Mouse (Mus musculus) embryonic fibroblast, embryonic 13.5 days (primary cell): ENCODE measurements around the gene BC030867.

Experiments
- CTCF ChIP-seq: IDR thresholded peaks from 2 replicates; pipeline ENCODE4 v1.5.1; 2011; ENCODE audit warnings: mild to moderate bottlenecking, control low read depth, low read length, moderate library complexity, borderline replicate concordance; ENCODE audit not compliant: insufficient read depth
- POLR2A ChIP-seq: IDR thresholded peaks from 2 replicates; pipeline ENCODE4 v1.6.1; 2011; ENCODE audit warnings: low read depth, mild to moderate bottlenecking, control low read depth, low read length, moderate library complexity

DNA sequence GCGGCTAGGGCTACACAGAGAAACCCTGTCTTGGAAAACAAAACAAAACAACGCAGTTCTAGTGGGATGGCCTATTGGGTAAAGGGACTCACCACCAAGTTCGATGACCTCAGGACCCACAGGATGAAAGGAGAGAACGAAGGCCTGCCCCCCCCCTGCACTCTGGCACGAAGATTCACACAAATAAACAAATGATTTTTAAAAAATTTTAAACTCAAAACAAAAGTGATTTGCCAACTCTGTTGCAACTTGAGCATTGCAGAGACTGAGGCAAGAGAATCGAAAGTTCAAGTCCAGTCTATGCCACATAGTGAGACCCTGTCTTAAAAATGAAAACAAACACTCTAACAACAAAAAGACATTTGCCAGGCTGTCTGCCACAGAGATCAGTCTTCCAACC is 8.0 kb upstream of the BC030867 start:
- TF ChIP-seq POLR2A (no peak), CTCF (no peak)
